Mouse (Mus musculus) retina, adult 2 months (tissue): ENCODE results near the gene Prdm1.

ENCODE experiments used
- DNase-seq: peaks from one replicate; pipeline ENCODE4 v3.0.0-alpha.2; 2012; ENCODE audit warnings: low read depth, low spot score

Gene Prdm1

GRCm38 (mm10) chr10:44420211-44420610 lies 108.1 kb downstream of the Prdm1 start:
- DNase-seq, result no peak

DNA sequence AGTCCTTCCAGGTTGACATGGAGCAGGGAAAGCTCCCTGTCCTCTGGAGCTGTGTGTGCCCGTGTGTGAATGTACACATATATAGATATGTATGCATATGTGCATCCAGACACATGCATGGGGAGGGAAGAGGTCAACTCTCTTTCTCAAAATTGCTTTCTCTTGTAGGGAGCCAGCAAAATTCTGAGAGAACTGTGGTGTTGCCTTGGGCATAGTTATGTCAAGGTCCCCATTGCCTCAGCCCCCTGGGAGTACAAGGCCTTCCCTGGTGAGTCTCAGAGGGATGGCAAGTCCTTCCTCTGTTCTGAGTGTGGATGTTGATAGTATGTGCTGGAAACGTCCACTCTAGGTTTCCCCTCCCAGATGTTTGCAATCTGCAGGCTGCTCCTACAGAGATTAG lies 109.4 kb downstream of the Prdm1 start:
- no peak for DNase-seq

DNA sequence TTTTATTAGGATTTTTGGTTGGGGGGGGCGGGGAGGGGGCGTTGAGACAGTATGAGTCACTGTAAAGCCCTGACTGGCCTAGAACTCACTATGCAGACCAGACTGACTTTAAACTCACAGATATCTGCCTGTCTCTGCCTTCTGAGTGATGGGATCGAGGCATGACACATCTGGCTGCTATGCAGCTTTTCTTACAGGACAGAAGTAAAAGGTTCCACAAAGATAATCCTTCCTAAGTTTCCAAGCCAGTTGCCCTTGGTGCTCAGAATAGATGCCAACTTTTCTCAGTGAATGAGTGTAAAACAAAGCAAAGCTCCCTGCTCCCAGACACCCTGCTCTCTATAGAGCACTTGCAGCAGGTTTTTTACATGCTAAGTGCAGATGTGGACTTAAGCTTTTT lies 112.7 kb downstream of the Prdm1 start:
- DNase-seq, result no peak

DNA sequence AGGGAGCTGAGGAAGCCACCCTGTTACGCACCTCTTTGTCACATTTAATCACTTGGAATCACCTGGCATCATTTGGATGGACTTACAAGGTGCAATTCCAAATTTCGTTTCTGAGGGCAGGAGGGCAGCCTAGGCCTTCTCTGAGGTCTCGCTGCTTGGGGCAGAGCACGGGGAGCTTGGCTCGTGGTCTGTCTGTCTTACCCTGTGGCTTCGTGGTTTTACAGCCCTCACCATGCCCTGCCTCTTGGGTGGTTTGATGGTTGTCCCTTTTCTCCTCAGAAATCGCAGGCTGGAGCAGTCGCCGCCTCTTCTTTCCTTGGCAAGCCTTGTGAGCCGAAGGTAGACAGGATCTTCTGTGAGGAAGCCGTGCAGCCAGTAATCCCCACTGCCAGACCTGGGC lies 118.3 kb downstream of the Prdm1 start:
- DNase-seq, result no peak

GRCm38 (mm10) chr10:44409054-44409453 lies 119.2 kb downstream of the Prdm1 start:
- no peak for DNase-seq

- DNase-seq, result no peak
These were observed 124.9 kb downstream of the Prdm1 start for GRCm38 (mm10) chr10:44403415-44403814.

GRCm38 (mm10) chr10:44401600-44401999 lies 126.7 kb downstream of the Prdm1 start:
- no peak for DNase-seq

DNA sequence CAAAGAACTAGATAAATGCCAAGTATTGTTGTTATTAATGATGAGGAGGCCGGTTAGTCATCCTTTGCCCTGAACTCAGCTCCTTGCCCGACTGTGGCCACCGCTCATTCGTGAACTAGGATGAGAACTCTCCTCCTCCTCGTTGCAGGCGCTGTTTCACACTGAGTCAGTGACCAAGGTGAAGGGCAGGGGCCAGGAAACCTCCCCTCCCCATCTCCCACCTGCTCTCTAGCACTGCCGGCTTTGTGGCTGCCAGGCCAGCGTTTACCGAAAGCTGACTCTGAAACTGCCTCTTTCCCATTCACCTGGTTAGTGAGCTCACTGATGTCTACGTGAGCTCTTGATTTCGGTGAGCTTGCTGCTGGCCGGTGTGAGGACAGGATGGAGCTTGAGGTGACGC lies 127.7 kb downstream of the Prdm1 start:
- DNase-seq, result no peak

DNA sequence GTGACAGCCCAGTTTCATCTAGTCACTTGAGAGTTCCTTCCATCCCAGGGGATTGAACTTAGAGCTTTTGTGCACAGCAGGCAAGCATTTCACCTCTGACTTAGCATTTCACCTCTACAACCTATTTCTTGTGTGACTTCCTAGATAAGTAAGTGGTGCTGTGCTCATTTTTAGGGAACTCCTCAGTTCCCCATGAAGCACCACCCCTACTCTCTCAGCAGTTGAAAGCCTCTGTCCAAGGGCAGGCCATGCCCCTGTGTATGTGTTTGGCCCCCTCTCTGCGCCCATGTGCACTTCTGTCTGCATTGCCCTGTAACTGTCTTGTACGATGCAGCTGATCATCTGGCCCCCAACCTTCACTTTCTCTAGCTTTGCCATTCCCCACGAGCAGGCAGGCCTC lies 128.2 kb downstream of the Prdm1 start:
- no peak for DNase-seq

DNA sequence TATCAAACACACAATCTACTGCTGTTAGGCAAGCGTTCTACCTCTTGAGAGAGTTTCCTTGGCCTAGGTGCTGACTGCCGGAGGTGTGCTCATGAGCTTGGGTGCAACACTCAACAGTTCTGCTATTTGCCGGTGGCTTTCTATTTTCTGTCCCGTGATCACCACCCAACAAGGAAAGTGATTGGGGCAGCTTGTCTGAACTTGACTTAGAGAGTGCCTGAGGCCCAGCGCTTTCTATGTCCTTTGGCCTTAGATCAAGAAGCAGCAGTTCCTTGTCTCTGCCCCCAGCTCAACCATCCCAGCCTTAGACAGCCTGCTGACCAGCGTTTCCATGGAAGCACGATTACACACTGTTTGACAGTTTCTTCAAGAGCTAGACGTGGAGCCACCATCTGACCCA lies 135.4 kb downstream of the Prdm1 start:
- no peak for DNase-seq

DNA sequence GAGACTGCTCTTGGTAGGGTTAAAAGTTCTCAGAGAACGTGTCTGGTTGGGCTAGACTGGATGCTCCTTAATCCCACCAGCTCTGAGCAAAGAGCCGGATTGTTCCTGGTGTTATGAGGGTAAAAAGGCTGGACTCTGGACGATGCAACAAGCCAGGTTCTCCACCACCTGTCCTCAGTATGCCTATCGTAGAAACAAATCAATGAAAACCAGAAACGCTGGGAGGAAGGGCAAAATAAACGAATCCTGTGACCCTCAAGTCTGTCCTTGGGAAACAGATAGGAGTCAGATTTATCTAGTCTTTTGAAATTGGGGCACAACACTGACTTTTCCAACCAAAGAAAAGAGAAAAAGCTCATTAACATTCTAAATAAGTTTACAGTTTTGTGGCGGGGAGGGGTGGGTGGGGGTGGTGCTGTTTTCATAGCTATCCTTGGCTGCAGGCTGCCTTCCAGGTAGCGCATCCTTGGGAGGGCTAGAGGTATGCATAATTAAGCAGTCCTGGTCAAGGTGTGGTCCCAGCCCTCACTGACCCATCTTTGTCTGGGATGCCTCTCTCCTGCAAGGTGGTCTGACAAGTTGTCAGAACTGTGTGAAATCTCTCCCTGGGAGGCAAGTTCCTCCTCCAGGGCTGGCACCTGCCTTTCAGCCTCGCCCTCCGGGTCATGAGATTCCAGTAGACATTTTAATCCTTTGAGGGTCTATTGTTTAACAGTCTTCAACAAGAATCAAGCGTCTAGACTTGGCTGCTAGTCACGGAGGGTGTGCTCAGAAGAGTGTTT lies 136.6 kb downstream of the Prdm1 start:
- no peak for DNase-seq

DNA sequence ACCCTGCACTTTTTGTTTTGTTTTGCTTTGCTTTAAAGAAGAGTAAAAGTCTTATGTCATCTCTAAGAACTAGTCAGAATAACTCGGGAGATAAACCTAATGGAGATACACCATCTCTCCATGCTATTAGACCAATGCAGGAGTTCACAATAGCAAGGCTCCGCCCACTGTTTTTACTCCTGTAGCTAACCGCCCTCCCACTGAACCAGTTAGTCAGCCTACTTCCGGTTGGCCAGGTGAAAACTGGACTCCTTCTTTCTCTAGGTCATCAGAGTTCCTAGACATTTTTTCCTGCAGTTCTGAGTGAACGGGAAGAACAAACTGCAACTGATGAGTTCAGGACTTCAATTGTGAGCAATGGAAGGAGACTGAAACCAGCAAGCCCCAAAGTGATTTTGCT lies 138.0 kb downstream of the Prdm1 start:
- DNase-seq, result no peak

- DNase-seq, result no peak
These were observed 139.5 kb downstream of the Prdm1 start for GRCm38 (mm10) chr10:44388706-44389233.
